Mouse (Mus musculus): ENCODE measurements at regions not wholly inside any gene's neighbourhood (a gene's known extent, or its start where the extent isn't known, plus 50 kb on each side); places are given as distances from the start of the nearest gene placed in this dataset.

GRCm38 (mm10) chr1:80963838-80964237, 112.9 kb upstream of the Nyap2 start:
- TF ChIP-seq CTCF (IDR thresholded peaks at IDR 0.05; ENCODE audit: low read depth), result no peak
- no peak for TF ChIP-seq EP300 (IDR thresholded peaks at IDR 0.05; ENCODE audit: low read depth)

Data from liver, postnatal 0 days (tissue).